Mouse (Mus musculus) lung, embryonic 14.5 days (tissue): ENCODE measurements at regions not wholly inside any gene's neighbourhood (a gene's known extent, or its start where the extent isn't known, plus 50 kb on each side); places are given as distances from the start of the nearest gene placed in this dataset.

Experiments
- ATAC-seq: fragments of 200-750 bp; cut with Nextera tagmentation; 2 replicates; pipeline ENCODE4 v1.8.0; 2017; ENCODE audit warnings: mild to moderate bottlenecking, moderate TSS enrichment, moderate library complexity; ENCODE audit not compliant: insufficient read depth
- DNase-seq: peaks from one replicate; pipeline ENCODE4 v3.0.0-alpha.2; 2015
- H3K27ac ChIP-seq: fragments of 300-500 bp; sonication (generic); 2 replicates; pipeline ENCODE4 v1.5.1; 2014; ENCODE audit warnings: low read depth, mild to moderate bottlenecking, moderate library complexity
- H3K27me3 ChIP-seq: fragments of 300-500 bp; sonication (generic); 2 replicates; pipeline ENCODE4 v1.6.1; 2014; ENCODE audit warnings: low read length, control low read depth; ENCODE audit not compliant: insufficient read depth
- H3K36me3 ChIP-seq: fragments of 300-500 bp; sonication (generic); 2 replicates; pipeline ENCODE4 v1.6.1; 2014; ENCODE audit warnings: control low read depth; ENCODE audit not compliant: insufficient read depth
- H3K4me1 ChIP-seq: fragments of 300-500 bp; sonication (generic); 2 replicates; pipeline ENCODE4 v1.6.1; 2014; ENCODE audit warnings: antibody characterized with exemption, control low read depth; ENCODE audit not compliant: insufficient read depth
- H3K4me2 ChIP-seq: fragments of 300-500 bp; sonication (generic); 2 replicates; pipeline ENCODE4 v1.6.1; 2014; ENCODE audit warnings: mild to moderate bottlenecking
- H3K4me3 ChIP-seq: fragments of 300-500 bp; sonication (generic); 2 replicates; pipeline ENCODE4 v1.5.1; 2014; ENCODE audit warnings: low read depth, low read length
- H3K9ac ChIP-seq: fragments of 300-500 bp; sonication (generic); 2 replicates; pipeline ENCODE4 v1.6.1; 2014
- H3K9me3 ChIP-seq: fragments of 300-500 bp; sonication (generic); 2 replicates; pipeline ENCODE4 v1.6.1; 2016; ENCODE audit warnings: low read depth, low read length, control low read depth
- CTCF ChIP-seq: IDR thresholded peaks from 2 replicates; pipeline ENCODE4 v1.5.1; 2016; ENCODE audit warnings: antibody characterized with exemption, low read depth
- WGBS: fragments of 180-500 bp; shearing (Covaris S2); extraction: QIAGEN DNeasy Blood & Tissue Kit; methylation state at CpG from one replicate; pipeline ENCODE4 v1.1.7; 2014; 5-methylcytosine and 5-hydroxymethylcytosine counted together

DNA sequence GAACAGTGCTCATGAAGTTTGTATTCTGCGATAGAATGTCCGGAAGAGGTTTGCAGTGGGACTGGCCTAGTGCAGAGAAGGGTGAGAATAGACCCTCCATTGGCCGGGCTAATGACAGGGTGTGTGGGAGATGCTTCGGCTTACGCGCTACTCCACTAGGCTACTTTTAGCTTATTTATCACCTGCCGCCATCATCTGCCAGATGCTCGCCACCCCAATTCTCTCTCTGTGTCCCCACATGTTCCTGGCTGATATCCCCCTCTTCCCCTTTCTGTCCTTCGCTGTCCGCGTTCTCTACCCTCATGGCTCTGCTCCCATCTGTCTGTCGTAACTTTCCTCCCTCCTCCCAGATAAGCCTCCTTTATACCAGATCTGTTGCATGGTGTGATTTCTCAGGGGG, 50.1 kb upstream of the Mdm1 start:
- 71% methylated on average over 12 of the region's 12 CpGs for WGBS
- no peaks in the 10 kb centered on the region for H3K27me3 ChIP-seq
- ATAC-seq (no peak; the same call in 1 of the 2 replicates), DNase-seq (no peak)
- H3K36me3 ChIP-seq: no peaks in the 10 kb centered on the region
- H3K9ac ChIP-seq: no peak overlapping the region
- no peak overlapping the region for H3K4me3 ChIP-seq
- H3K27ac ChIP-seq: no peak overlapping the region
- no peak for TF ChIP-seq CTCF
- H3K9me3 ChIP-seq: no peaks in the 10 kb centered on the region
- H3K4me1 ChIP-seq: no peaks in the 10 kb centered on the region
- H3K4me2 ChIP-seq: no peak overlapping the region
